Mouse (Mus musculus): ENCODE measurements around the gene Hist1h4k.
"Not testable (repeated sequence)": the region's sequence is repeated elsewhere in the genome, so short reads cannot be mapped to it uniquely, and the experiment has no call there.

Gene Hist1h4k

GRCm38 (mm10) chr13:21750159-21751017 lies at the start of gene Hist1h4k:
Gene Hist1h4k, minus strand, starts transcription at chr13:21750505.
- DNase-seq (ENCODE audit: low spot score in 2 of 2) = peak; percentile 73 to 85

DNA sequence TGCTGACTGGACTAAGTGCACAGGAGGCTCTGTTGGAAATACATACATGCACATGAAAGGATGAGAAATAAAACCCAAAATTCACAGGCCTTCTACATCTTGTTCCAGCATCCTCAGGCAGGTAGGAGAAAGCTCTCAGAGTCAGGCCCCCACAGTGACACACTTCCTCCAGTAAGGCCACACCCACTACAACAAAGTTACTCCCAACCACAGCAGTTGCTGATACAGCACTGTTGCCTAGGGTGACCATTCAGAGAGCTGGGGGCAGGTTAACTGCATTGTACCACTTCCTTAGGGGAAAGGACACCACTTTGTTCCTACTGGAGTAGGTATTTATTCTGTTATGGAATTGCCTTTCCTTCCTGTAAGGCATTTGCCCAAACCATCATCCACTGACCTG lies 46.9 kb upstream of the Hist1h4k start:
- not testable (repeated sequence) for DNase-seq (ENCODE audit: low spot score in 2 of 2)

DNA sequence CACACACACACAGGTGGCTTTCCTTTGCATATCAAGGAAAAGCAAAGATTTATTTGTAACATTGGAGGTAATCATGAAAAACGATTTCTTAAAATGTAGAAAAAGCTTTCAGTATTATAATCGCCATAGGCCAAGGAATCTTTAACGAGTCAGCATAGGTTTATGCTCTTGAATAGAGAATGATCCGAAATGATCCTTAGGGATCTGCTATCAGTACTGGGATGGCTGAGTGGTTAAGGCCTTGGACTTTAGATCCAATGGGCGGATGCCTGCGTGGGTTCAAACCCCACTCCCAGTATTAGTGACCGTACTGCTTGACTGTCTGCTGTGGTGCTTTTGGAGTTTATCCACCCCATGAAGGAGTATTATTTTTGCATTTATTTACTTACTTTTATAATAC lies 45.3 kb upstream of the Hist1h4k start:
- no peak for DNase-seq (ENCODE audit: low spot score in 2 of 2)

GRCm38 (mm10) chr13:21790601-21791283 lies 40.4 kb upstream of the Hist1h4k start:
- no peak for DNase-seq (ENCODE audit: low spot score in 2 of 2)

- no peak for DNase-seq (ENCODE audit: low spot score in 2 of 2)
Observed at GRCm38 (mm10) chr13:21789925-21790324, 39.6 kb upstream of the Hist1h4k start.

GRCm38 (mm10) chr13:21787760-21788593 lies 37.7 kb upstream of the Hist1h4k start:
- no peak for DNase-seq (ENCODE audit: low spot score in 2 of 2)

- DNase-seq (ENCODE audit: low spot score in 2 of 2) = peak; percentile 86 to 89
Observed at GRCm38 (mm10) chr13:21786899-21787629, 36.8 kb upstream of the Hist1h4k start, which contains the start of the genes Hist1h2an and Hist1h2bp. Gene Hist1h2an, minus strand, starts transcription at chr13:21787218. Gene Hist1h2bp, plus strand, starts transcription at chr13:21787461.

DNA sequence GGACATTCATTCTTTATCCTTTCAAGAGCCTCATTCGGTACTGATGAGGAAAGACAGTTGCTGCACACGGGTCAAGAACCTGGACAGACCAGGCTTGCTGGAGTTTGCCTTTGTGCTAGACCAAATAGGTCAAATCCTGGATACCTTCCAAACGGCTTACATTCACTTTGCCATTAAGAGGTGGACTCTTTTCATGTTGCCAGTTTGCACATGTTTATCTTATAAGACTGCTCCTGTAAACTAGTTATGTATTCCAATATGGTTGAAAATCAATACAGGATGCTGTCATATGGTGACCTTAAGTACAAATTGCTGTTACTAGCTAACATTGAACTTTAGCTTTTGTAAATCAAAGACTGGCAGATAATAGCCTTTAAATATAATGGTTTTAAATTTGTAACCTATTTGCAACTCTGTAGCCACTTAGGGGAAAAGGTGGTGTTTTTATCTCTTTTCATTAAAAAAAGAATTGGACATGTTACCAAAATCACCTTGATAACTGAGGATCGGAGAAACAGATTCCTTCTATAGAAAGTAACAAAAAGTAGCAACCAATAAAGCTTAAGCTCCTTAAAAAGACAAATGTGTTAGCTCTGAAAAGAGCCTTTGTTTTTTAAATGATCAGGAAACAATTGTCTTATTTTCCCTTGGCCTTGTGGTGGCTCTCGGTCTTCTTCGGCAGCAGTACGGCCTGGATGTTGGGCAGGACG lies 36.0 kb upstream of the Hist1h4k start:
- DNase-seq (ENCODE audit: low spot score in 2 of 2) = no peak

DNA sequence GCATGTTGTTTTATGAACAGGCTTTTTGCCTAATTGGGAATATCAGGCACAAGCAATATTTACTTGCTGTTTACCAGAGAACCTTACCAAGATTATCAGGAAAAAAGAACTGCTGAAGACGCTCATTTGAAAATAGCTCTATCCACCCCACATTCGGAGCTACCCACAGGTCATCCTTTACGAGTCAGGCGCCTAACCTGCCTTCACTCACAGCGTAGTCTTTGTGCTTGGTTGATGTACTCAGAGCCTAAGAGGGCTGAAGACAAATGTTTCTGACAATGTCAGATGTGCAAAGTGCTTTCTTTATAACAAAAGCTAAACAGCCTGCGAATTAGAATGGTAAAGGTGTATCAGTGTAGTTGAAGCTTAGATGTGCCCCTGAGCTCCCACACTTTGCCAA lies 34.0 kb upstream of the Hist1h4k start:
- DNase-seq (ENCODE audit: low spot score in 2 of 2) = no peak

DNA sequence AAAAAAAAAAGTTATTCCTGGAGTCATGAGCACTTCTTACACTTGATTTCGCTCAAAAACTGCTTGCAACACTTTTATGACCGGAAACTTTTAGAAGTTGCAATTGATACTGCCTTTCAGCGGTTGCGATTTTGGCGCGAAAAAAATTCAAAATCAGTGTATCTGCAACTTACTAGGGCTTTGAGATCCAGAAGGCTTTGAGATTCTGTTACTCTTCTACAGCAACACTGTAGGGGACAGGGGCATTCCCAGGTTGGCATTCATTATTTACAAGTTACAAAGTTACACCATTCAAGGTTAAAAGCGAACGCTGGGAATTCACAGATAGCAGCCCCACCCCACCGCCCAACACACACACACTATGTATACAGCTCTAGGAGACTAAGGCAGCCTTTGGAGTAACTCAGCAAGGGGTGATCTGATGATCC lies 33.4 kb upstream of the Hist1h4k start:
- peak; percentile 14 for DNase-seq (ENCODE audit: low spot score in 2 of 2)

DNA sequence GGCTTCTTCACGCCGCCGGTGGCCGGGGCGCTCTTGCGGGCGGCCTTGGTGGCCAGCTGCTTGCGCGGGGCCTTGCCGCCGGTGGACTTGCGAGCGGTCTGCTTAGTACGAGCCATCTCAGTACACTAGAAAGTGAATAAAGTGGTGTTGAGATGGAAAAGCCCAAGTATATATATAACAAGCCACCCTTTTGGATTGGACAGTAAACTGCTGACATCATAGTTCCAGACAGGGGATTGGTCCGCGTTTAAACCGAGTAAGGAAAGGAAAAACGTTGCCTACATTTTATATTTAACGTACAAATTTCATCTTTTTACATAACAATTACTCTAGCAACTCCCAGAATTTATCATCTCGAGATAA lies 32.9 kb upstream of the Hist1h4k start, which contains the start of gene Hist1h3i:
Hist1h3i (minus strand) TSS at position 116 of the 363 bp plus-strand sequence.
- peak; percentile 64 to 65 for DNase-seq (ENCODE audit: low spot score in 2 of 2)

- DNase-seq (ENCODE audit: low spot score in 2 of 2) = not testable (repeated sequence)
Observed at GRCm38 (mm10) chr13:21782361-21783254, 32.3 kb upstream of the Hist1h4k start.

GRCm38 (mm10) chr13:21781639-21782038 lies 31.3 kb upstream of the Hist1h4k start:
- DNase-seq (ENCODE audit: low spot score in 2 of 2) = no peak

- no peak for DNase-seq (ENCODE audit: low spot score in 2 of 2)
Observed at GRCm38 (mm10) chr13:21781021-21781555, 30.8 kb upstream of the Hist1h4k start.

GRCm38 (mm10) chr13:21779767-21780731 lies 29.7 kb upstream of the Hist1h4k start, which contains the start of gene Hist1h1b:
Gene Hist1h1b, minus strand, starts transcription at chr13:21780625.
- peak; percentile 16 to 38 for DNase-seq (ENCODE audit: low spot score in 2 of 2)

GRCm38 (mm10) chr13:21778814-21779766 lies 28.8 kb upstream of the Hist1h4k start:
- DNase-seq (ENCODE audit: low spot score in 2 of 2) = peak; percentile 68 to 70

DNA sequence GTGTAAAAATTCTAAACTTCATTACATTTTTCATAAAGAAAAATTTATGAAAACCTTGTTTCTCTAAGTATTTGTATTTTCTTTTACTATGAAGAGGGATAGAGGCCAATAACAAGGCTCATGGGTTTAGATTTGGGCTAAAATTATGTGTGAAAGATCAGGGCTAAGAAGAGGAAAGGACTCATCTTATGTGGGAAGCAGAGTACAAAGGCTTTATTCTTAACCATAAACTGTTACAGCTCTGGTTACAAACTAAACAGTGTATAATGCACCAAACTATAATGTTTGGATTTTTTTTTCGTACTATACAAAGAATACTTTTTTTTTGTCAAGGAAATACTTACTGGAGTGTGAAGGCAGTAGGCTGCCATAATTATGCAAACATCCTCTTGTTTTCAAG lies 5.4 kb upstream of the Hist1h4k start:
- DNase-seq (ENCODE audit: low spot score in 2 of 2) = no peak

Data from natural killer cell, adult 2 months (primary cell).